Mouse (Mus musculus) adrenal gland, adult 18-20 months (tissue): ENCODE measurements around the gene Zfp185. TPM values are rescaled to one million over a fixed set of nuclear protein-coding genes. Genes with fewer than 3 reads are reported as not detected.
"Not testable (repeated sequence)": the region's sequence is repeated elsewhere in the genome, so short reads cannot be mapped to it uniquely, and the experiment has no call there.

ENCODE experiments used
- DNase-seq, 2 experiments: peaks; one replicate each; pipeline ENCODE4 v3.0.0; 2021 to 2022; ENCODE audit warnings: low spot score in 2 of 2
- microRNA-seq, 2 experiments: library from miRNA; unstranded; fragments of <30 nt; microRNA quantifications; one replicate each; pipeline ENCODE4 v1.2.0; 2021; ENCODE audit warnings: borderline number of aligned reads in 2 of 2
- total RNA-seq, 2 experiments: library from RNA; stranded (reverse); gene quantifications; 1 replicate in 1 of 2; 2 replicates in 1 of 2; pipeline ENCODE4 v1.2.3; 2021

Zfp185 gene
- total RNA-seq, 2 experiments from 2014 or later = 2.5 to 2.9 TPM

DNA sequence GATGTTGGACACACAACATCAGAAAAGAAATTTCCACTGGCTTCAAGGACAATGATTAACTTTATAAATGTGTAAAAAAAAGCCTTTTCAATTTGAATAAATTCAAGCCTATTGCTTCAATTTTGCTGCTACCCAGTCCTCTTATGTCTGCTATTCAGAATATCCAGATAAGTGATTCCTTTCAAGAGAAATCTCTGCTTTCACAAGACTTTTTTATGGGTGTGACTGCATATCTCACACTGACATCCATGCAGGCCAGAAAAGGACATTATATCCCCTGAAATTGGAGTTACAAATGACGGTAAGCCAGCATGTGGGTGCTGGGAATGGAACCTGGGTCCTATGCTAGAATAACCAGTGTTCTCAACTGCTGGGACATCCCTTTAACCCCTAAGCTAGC lies 74.4 kb downstream of the Zfp185 start:
- DNase-seq = no peak

DNA sequence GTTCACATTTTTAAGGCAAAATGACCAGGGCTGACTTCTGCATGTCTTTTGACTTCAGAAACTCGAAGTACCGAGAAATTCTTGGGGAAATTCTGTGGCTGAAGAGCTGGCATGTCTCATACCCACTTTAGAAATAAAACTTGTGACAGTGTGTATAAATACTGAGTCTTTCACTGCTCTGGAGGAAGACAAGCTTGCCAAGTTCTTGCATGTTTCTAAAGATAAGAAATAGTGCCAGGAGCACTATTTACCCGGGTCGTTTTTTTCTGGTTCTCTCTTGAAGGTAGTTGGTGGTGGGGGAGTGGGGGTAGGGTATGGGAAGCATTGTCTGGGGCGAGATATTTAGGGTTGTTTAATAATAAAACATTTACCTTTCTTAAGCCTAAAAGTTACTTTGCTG lies 75.2 kb downstream of the Zfp185 start:
- no peak for DNase-seq

DNA sequence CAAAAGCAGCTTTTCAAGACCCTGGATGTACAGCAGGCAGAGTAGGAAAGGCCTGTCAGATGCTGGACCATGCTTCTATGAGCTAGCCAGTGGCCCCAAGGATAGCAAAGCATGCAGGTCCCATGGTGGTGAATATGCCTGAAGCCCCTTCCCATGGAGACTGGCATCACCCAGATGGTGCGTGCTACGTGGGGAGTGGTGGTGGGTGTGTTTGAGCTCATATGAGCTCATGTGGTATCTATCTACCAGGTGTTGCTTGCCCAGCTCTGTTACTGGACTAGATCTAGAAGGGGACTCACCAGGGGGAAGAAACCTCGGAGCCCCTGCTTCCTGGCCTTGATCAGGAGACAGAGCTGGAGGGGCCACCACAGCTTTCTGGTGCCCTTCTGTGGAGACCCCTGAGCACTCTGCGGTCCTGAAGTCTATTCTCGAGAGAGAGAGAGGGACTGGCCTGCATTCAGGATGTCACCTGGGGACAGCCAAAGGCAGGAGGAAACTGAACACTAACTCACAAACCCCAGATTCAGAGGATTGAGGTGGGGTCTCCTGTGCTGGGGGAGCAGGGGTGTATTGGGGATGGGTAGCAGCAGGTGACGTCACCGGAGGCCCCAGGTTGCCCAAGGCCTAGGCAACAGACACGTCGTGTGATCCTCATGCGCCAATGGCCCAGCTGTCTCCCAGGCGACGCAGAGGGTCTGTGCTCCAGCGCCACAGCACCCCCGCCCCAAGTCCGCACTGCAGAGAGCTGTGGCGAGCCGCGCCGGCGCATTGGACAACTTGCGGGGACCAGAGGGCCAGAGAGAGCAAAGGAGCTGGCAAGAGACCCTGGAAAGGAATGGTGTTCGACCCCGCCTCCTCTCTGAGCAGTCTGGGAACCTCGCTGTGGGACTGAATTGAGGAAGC lies 76.6 kb downstream of the Zfp185 start:
- no peak for DNase-seq

DNA sequence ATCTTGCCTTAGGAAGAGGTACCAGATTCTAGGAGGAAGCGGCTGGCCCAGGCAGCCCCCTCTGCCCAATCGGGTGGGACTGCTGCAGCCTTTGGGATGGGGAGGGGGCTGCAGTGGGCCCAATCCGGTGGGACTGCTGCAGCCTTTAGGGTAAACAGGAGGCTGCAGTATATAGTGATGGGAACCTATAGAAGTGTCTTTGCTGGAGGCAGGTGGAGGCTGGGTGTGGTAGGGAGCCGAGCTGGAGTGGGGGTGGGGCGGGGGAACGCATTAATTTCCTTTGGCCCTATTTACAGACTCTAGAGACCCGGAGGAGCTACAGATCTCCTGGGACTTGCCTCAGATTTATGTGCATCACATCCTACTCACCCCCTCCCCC lies 77.3 kb downstream of the Zfp185 start, which contains the start of gene Pnma3:
Gene Pnma3 (plus strand): TSS at position 373 of the 379 bp plus-strand sequence.
- DNase-seq = no peak

DNA sequence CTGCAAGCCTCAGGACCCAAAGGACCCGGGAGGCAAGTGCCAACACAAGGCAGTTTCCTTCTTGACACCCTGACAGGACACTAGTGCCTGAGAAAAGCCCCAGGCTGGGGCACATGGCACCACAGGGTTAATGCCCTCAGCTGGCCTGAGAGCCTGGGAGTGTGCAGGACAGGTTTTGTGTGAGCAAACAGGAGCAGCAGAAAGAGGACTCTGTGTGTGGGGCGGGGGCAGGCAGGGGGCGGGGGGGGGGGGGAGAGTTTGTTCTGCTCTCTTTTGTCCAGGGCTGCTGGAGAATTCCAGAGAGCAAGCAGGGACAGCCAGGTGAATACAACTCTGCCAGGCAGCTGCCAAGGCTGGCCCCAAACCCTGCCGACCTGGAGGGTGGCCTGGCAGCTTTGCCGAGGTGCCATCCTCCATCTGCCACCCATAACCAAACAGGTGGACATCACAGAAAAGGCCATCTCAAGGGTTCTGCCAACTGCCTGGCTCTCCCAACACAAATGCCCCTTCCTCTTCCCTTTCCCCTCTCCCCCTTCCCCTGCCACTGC lies 79.7 kb downstream of the Zfp185 start:
- DNase-seq = not testable (repeated sequence)

Small RNA genes within 50 kb of the gene (microRNA-seq; reads per million reads assigned to microRNA genes)
- 0 to 1.9 reads per million in 2 experiments for gene Mir2137

Other genes with a start within 250 kb of the Zfp185 start
- under 1 TPM in 1 of 2 experiments, not detected in 1; 0.10 TPM for gene Gabrq, start 162.2 kb upstream of the Zfp185 start, total RNA-seq
- gene Cetn2, start 68.9 kb upstream of the Zfp185 start, total RNA-seq = 10 to 100 TPM; 44.5 to 45.3 TPM
- 10 to 100 TPM; 33.8 to 60.0 TPM for gene Nsdhl, start 68.8 kb upstream of the Zfp185 start, total RNA-seq
- under 1 TPM; 0.16 to 0.17 TPM for gene Pnma5, start 49.8 kb downstream of the Zfp185 start, total RNA-seq
- gene Pnma3, start 77.4 kb downstream of the Zfp185 start, total RNA-seq = under 1 TPM; 0.19 to 0.20 TPM
- not detected for gene Xlr4a, start 95.1 kb downstream of the Zfp185 start, total RNA-seq
- 1 to 10 TPM in 1 of 2 experiments, under 1 TPM in 1; 0.76 to 1.6 TPM for gene Xlr3a, start 109.8 kb downstream of the Zfp185 start, total RNA-seq
- not detected for gene Gm14685, start 129.7 kb downstream of the Zfp185 start, total RNA-seq
- not detected for gene Xlr5b, start 161.5 kb downstream of the Zfp185 start, total RNA-seq
- not detected for gene DXBay18, start 162.1 kb downstream of the Zfp185 start, total RNA-seq
- not detected for gene Spin2d, start 189.7 kb downstream of the Zfp185 start, total RNA-seq
- gene Xlr3b, start 204.9 kb downstream of the Zfp185 start, total RNA-seq = 10 to 100 TPM in 1 of 2 experiments, 1 to 10 TPM in 1; 5.5 to 15.4 TPM
- 1 to 10 TPM; 1.3 to 2.0 TPM for gene Xlr4b, start 227.0 kb downstream of the Zfp185 start, total RNA-seq
- 1 to 10 TPM; 6.7 to 9.8 TPM for gene F8a, start 241.0 kb downstream of the Zfp185 start, total RNA-seq